Mouse (Mus musculus): ENCODE measurements around the gene Sema5a. TPM values are rescaled to one million over a fixed set of nuclear protein-coding genes. Genes with fewer than 3 reads are reported as not detected.
"Not testable (repeated sequence)": the region's sequence is repeated elsewhere in the genome, so short reads cannot be mapped to it uniquely, and the experiment has no call there.

Gene Sema5a
- 10 to 100 TPM; 84.9 to 94.2 TPM for total RNA-seq (2021)

GRCm38 (mm10) chr15:32244344-32244955 lies at the start of gene Sema5a:
Gene Sema5a (plus strand): TSS chr15:32244810.
- peak in 1 of 2 experiments; percentile 61 for DNase-seq

GRCm38 (mm10) chr15:32198076-32198475 lies 46.5 kb upstream of the Sema5a start:
- no peak for DNase-seq

- no peak for DNase-seq
Observed at GRCm38 (mm10) chr15:32198561-32198960, 46.0 kb upstream of the Sema5a start.

GRCm38 (mm10) chr15:32203242-32203641 lies 41.4 kb upstream of the Sema5a start:
- no peak for DNase-seq

DNA sequence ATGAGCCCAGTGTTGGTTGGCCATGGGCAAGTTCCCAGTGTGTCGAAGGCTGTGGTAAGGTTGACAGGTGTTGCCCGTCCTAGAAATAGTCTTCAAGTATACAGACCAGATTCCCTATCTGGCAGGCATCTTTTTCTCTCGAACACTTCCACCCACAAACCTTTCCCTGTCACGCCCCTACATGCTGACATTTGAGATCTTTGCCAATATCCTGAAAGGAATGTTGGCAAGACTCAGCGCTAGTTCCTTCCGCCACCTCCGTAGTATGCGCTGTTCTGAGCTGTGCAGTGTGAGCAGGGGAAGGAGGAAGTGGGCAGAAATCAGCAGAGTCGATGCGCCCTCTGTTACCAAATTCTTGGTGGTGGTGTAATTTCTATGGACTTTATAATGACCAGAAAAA lies 39.7 kb upstream of the Sema5a start:
- peak; percentile 18 to 26 for DNase-seq

DNA sequence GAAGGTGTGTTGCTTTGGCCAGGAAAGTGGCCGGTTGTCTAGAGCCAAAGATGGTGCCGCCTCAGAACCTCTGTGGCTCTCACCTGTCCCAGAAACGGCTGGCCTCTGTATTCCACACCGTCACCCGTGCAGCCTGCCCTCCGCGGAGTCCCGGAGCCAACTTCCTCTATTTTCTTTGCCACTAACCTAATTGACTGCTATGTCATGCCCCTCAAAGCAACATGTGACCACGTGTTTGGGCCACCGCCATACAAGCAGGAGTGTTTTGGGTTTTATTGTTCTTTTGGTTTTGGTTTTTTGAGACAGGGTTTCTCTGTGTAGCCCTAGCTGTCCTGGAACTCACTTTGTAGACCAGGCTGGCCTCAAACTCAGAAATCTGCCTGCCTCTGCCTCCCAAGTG lies 29.9 kb upstream of the Sema5a start:
- DNase-seq: not testable (repeated sequence)

DNA sequence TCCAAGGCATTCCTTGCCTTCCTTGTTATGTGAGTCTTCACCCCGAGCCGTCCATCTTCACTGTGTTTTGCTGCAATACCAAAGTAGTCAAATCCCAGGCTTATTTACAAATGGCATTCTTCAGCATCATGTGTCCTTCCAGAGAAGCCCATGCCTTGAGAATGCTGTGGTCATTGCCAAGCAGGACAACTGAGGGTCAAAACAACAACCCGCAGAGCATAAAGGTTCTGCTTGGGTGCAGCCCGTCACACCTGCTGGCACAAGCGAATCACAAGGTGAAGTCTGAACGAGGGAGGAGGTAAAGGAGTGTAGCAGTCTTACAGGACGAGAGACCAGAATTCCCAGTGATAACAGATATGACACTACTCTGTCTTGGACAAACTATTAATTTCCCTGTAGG lies 21.6 kb upstream of the Sema5a start:
- no peak for DNase-seq

GRCm38 (mm10) chr15:32225394-32225793 lies 19.2 kb upstream of the Sema5a start:
- DNase-seq: no peak

- DNase-seq: no peak
Observed at GRCm38 (mm10) chr15:32226381-32226780, 18.2 kb upstream of the Sema5a start.

DNA sequence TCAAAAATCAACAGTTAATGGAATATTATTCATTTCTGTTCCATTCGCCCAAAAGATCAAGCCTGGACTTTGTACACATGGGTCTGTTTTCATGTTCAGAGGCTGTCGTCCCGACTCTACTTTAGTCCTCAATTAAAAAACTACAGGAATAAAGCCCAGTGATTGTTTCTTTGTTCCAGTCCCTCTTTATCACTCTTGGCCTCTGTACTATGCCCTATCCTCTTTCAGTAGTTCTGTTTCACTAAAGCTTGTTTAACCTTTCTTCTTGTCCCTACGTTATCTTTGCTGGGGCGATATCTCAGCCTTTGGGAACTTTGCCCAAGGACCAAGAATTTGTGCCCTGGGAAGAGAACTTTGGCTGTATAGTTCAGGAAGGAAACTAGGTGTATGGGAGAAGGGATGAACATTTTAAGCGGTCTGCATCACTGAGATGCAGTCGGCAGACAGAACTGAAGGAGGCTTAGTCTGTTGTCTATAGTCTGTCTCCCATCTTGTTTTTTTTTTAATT lies 17.7 kb upstream of the Sema5a start:
- DNase-seq: no peak

GRCm38 (mm10) chr15:32230066-32230465 lies 14.5 kb upstream of the Sema5a start:
- DNase-seq: no peak

DNA sequence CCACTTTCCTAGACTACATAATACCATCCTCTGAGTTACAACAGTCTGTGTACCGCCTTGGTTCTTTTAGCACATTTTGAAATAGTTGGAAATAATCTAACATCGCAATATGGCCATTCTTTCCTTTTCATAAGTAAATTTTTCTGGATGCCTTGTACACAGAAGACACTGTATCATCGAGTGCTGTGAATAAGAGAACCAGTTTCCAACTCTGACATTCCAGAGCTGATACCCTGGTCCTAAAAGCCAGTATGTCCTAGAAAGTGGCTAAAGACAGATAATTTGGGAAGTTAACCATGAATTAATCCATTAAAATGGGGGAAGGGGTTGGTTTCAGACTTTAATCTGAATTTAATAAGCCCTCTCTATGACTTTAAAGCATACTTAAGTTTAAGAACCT lies 12.4 kb upstream of the Sema5a start:
- DNase-seq: no peak

DNA sequence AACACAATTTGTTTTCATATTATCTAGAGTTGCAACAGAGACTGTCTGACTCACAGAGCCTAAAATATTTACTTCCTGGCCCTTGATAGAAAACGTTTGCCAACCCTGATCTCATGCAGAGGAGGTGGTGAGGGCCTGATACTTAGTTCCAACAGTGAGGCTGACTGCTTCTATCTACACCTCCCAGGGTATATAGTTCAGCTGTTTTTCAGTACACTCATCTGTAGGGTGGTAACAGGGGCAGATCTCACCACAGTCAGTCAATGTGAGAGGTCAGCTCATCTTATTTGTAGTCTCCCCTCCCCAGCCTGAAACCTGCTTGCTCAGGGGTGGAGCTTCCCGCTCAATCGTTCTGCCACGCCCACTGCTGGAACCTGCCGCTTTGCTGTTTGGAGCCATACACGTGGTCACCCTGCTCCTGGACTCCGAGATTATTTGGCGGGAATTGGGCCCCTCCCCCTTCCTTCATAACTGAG lies 11.9 kb upstream of the Sema5a start:
- DNase-seq: not testable (repeated sequence)

DNA sequence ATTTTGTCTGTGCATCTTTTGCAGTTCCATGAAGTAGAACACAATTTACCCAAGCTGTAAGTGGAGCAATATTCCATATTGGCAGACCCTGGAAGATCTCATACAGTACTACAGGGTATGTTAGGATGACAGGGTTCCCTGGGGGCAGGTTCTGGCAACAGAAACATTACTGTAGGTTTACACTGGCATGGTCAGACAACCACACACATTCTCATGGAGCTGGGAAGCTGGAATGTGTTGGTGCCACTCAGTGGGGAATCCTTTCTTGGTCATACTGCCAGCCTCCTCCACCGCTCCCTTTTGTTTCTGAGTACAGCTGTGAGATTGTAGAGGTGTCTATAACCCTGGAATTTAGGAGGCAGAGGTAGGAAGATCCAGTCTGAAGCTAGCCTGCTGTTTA lies 11.2 kb upstream of the Sema5a start:
- DNase-seq: no peak

DNA sequence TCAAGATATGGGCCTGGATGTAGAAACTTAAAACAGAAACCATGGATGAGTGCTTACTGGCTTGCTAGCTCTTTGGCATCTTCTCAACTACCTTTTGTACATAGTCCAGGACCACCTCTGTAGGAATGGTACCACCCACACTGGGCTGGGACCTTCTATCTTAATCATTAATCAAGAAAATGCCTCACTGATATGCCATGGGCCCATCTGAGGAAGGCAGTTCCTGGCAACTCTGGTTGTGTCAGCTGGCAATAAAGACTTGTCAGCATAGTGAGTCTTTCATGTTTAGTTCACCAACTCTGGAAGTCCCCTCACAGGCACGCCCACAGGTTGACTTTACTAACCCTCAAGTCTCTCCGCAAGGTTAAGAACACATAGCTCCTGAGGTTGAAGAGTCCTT lies 5.5 kb upstream of the Sema5a start:
- DNase-seq: no peak

DNA sequence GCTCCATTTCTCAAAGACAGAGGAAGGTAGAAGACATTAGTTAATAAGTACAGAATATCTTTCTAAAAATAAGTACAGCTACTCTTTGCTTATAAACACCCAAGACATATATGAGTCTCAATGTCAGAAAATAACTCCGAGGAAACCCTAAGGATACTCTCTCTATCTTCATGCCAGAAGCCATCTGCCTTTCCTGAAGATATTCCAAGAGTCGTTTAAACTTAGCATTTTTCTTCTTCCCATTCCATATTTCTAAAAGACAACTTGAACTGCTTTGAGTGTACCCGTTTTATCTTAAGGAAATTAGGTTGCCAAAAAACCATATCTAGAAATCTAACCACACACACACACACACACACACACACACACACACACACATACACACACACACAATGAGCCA lies 4.5 kb upstream of the Sema5a start:
- DNase-seq: no peak

- no peak for DNase-seq
Observed at GRCm38 (mm10) chr15:32241666-32242065, 2.9 kb upstream of the Sema5a start.

GRCm38 (mm10) chr15:32243096-32243785 lies 1.4 kb upstream of the Sema5a start:
- no peak for DNase-seq

GRCm38 (mm10) chr15:32243824-32244223 lies 786 bp upstream of the Sema5a start:
- DNase-seq: no peak

GRCm38 (mm10) chr15:32244956-32245836 lies 586 bp downstream of the Sema5a start:
- no peak for DNase-seq

GRCm38 (mm10) chr15:32245837-32246670 lies 1.4 kb downstream of the Sema5a start:
- DNase-seq: peak; percentile 88 to 91

DNA sequence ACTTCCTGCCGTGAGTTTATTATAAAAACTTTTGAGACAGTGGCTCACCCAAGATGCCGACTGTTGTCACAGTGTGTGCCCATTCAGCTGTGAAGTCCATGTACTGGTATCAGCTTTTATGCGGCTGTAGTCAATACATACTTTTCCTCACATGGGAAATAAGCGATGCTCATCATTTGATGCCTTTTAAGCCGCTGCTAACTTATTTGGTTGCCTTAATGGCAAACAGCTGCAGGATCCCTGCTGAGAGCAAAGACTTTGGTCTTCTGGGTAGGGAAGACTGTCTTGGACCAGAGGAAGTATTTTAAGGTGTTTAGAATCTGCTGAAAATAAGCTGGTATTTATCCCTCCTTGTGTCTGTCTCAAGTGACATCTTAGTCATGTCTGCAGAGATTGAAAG lies 2.7 kb downstream of the Sema5a start:
- no peak for DNase-seq
